Mouse (Mus musculus): ENCODE data around the gene Vsnl1. TPM values are rescaled to one million over a fixed set of nuclear protein-coding genes. Genes with fewer than 3 reads are reported as not detected.
A peak's percentile ranks its signal among the peaks of the same experiment; 100 is the strongest.

The Vsnl1 gene
- polyA plus RNA-seq, 1 experiment: 36.7 TPM

GRCm38 (mm10) chr12:11324480-11324879 is 111.9 kb downstream of the Vsnl1 start:
- no peak for DNase-seq (ENCODE audit: low read depth)
- TF ChIP-seq CTCF (IDR thresholded peaks at IDR 0.05; ENCODE audit: borderline replicate concordance, extremely low read depth, insufficient read depth, insufficient read length) (no peak), POLR2A (IDR thresholded peaks at IDR 0.05; ENCODE audit: borderline replicate concordance, extremely low read depth, insufficient read depth, insufficient read length, poor library complexity, severe bottlenecking) (no peak)

- TF ChIP-seq CTCF (IDR thresholded peaks at IDR 0.05; ENCODE audit: borderline replicate concordance, extremely low read depth, insufficient read depth, insufficient read length) (no peak), POLR2A (IDR thresholded peaks at IDR 0.05; ENCODE audit: borderline replicate concordance, extremely low read depth, insufficient read depth, insufficient read length, poor library complexity, severe bottlenecking) (no peak)
- no peak for DNase-seq (ENCODE audit: low read depth)
These were observed 118.7 kb downstream of the Vsnl1 start for GRCm38 (mm10) chr12:11317671-11318070.

GRCm38 (mm10) chr12:11313840-11314239 is 122.6 kb downstream of the Vsnl1 start:
- peak; percentile 47 for DNase-seq (ENCODE audit: low read depth)
- TF ChIP-seq CTCF (IDR thresholded peaks at IDR 0.05; ENCODE audit: borderline replicate concordance, extremely low read depth, insufficient read depth, insufficient read length) (no peak), POLR2A (IDR thresholded peaks at IDR 0.05; ENCODE audit: borderline replicate concordance, extremely low read depth, insufficient read depth, insufficient read length, poor library complexity, severe bottlenecking) (no peak)

- TF ChIP-seq POLR2A (IDR thresholded peaks at IDR 0.05; ENCODE audit: borderline replicate concordance, extremely low read depth, insufficient read depth, insufficient read length, poor library complexity, severe bottlenecking) (no peak), CTCF (IDR thresholded peaks at IDR 0.05; ENCODE audit: borderline replicate concordance, extremely low read depth, insufficient read depth, insufficient read length) (no peak)
- DNase-seq (ENCODE audit: low read depth): no peak
These were observed 125.3 kb downstream of the Vsnl1 start for GRCm38 (mm10) chr12:11311106-11311505.

GRCm38 (mm10) chr12:11306753-11307645 is 129.4 kb downstream of the Vsnl1 start:
- no peak for DNase-seq (ENCODE audit: low read depth)
- no peak for TF ChIP-seq POLR2A (IDR thresholded peaks at IDR 0.05; ENCODE audit: borderline replicate concordance, extremely low read depth, insufficient read depth, insufficient read length, poor library complexity, severe bottlenecking)
- TF ChIP-seq CTCF (IDR thresholded peaks at IDR 0.05; ENCODE audit: borderline replicate concordance, extremely low read depth, insufficient read depth, insufficient read length): no peak

- no peak for TF ChIP-seq POLR2A (IDR thresholded peaks at IDR 0.05; ENCODE audit: borderline replicate concordance, extremely low read depth, insufficient read depth, insufficient read length, poor library complexity, severe bottlenecking)
- TF ChIP-seq CTCF (IDR thresholded peaks at IDR 0.05; ENCODE audit: borderline replicate concordance, extremely low read depth, insufficient read depth, insufficient read length): no peak
- DNase-seq (ENCODE audit: low read depth): no peak
These were observed 135.6 kb downstream of the Vsnl1 start for GRCm38 (mm10) chr12:11300858-11301257.

GRCm38 (mm10) chr12:11286382-11286781 is 150.0 kb downstream of the Vsnl1 start:
- DNase-seq (ENCODE audit: low read depth): no peak
- TF ChIP-seq CTCF (IDR thresholded peaks at IDR 0.05; ENCODE audit: borderline replicate concordance, extremely low read depth, insufficient read depth, insufficient read length) (no peak), POLR2A (IDR thresholded peaks at IDR 0.05; ENCODE audit: borderline replicate concordance, extremely low read depth, insufficient read depth, insufficient read length, poor library complexity, severe bottlenecking) (no peak)

- no peak for DNase-seq (ENCODE audit: low read depth)
- TF ChIP-seq POLR2A (IDR thresholded peaks at IDR 0.05; ENCODE audit: borderline replicate concordance, extremely low read depth, insufficient read depth, insufficient read length, poor library complexity, severe bottlenecking) (no peak), CTCF (IDR thresholded peaks at IDR 0.05; ENCODE audit: borderline replicate concordance, extremely low read depth, insufficient read depth, insufficient read length) (no peak)
These were observed 154.8 kb downstream of the Vsnl1 start for GRCm38 (mm10) chr12:11281584-11281983.

GRCm38 (mm10) chr12:11279886-11280285 is 156.5 kb downstream of the Vsnl1 start:
- DNase-seq (ENCODE audit: low read depth): no peak
- no peak for TF ChIP-seq CTCF (IDR thresholded peaks at IDR 0.05; ENCODE audit: borderline replicate concordance, extremely low read depth, insufficient read depth, insufficient read length)
- TF ChIP-seq POLR2A (IDR thresholded peaks at IDR 0.05; ENCODE audit: borderline replicate concordance, extremely low read depth, insufficient read depth, insufficient read length, poor library complexity, severe bottlenecking): no peak

GRCm38 (mm10) chr12:11277207-11277606 is 159.2 kb downstream of the Vsnl1 start:
- DNase-seq (ENCODE audit: low read depth): no peak

GRCm38 (mm10) chr12:11276632-11277031 is 159.8 kb downstream of the Vsnl1 start:
- DNase-seq (ENCODE audit: low read depth): no peak
- no peak for TF ChIP-seq CTCF (IDR thresholded peaks at IDR 0.05; ENCODE audit: borderline replicate concordance, extremely low read depth, insufficient read depth, insufficient read length)
- no peak for TF ChIP-seq POLR2A (IDR thresholded peaks at IDR 0.05; ENCODE audit: borderline replicate concordance, extremely low read depth, insufficient read depth, insufficient read length, poor library complexity, severe bottlenecking)

More at GRCm38 (mm10) chr12:11277207-11277606, 159.2 kb downstream of the Vsnl1 start:
- no peak for TF ChIP-seq POLR2A (IDR thresholded peaks at IDR 0.05; ENCODE audit: borderline replicate concordance, extremely low read depth, insufficient read depth, insufficient read length, poor library complexity, severe bottlenecking)
- TF ChIP-seq CTCF (IDR thresholded peaks at IDR 0.05; ENCODE audit: borderline replicate concordance, extremely low read depth, insufficient read depth, insufficient read length): no peak

Other genes with a start within 250 kb of the Vsnl1 start
- gene Msgn1, start 227.6 kb downstream of the Vsnl1 start, polyA plus RNA-seq (2012; rRNA removed): not detected in 2 replicates
- gene Gen1, start 170.8 kb downstream of the Vsnl1 start, polyA plus RNA-seq (2012; rRNA removed): 2.1 and 2.3 TPM in 2 replicates
- gene Smc6, start 170.7 kb downstream of the Vsnl1 start, polyA plus RNA-seq (2012; rRNA removed): 39.3 and 50.5 TPM in 2 replicates
- 0.11 and 0.14 TPM in 2 replicates for gene Rad51ap2, start 19.5 kb upstream of the Vsnl1 start, polyA plus RNA-seq (2012; rRNA removed)